Mouse (Mus musculus) heart, postnatal 0 days (tissue): ENCODE data around the gene Bola2.

Experiments used
- CTCF ChIP-seq: IDR thresholded peaks from 2 replicates; pipeline ENCODE4 v1.5.1; 2016; ENCODE audit warnings: antibody characterized with exemption, control low read depth, low read depth
- EP300 ChIP-seq: IDR thresholded peaks from 2 replicates; pipeline ENCODE4 v1.6.1; 2016; ENCODE audit warnings: antibody characterized with exemption, low read depth

DNA sequence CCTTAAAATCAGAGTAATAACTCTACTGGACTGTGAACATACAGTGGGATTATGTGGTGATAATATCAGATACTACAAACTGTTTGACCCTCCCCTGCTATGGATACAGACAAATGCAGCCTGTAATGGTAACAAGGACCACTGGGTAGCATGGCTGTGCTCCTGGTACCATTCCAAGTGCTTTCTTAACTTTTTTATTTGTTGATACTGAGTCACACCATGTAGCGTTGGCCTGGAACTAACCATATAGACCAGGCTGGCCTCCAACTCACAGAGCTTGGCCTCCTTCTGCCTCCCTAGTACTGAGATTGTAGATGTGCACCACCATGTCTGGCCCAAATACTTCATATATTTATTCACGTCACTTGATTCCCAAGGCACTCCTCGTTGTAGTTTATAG is 29.9 kb upstream of the Bola2 start:
- TF ChIP-seq CTCF: no peak
- no peak for TF ChIP-seq EP300
